Mouse (Mus musculus): Measurements from ENCODE around the gene Tle4.

Gene Tle4

DNA sequence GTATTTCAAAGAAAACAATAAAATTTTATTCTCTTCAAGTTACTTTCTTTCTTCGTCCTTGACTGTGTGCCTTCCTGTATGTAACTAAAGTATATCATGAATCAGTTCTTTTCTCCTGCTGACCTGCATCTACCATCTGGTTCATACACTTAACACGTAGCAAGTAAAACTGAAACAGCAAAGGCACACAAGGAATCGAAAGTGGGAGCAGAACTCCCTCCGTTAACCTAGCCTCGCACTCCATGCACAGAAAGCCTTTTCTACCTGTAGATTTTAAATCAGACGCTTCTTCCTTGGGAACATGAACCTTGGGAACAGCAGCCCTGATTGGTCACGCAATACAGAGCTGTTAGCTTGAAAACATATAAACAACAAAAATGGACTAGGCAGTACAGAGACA, 78.7 kb downstream of the Tle4 start:
- no peak for DNase-seq (ENCODE audit: low spot score)

DNA sequence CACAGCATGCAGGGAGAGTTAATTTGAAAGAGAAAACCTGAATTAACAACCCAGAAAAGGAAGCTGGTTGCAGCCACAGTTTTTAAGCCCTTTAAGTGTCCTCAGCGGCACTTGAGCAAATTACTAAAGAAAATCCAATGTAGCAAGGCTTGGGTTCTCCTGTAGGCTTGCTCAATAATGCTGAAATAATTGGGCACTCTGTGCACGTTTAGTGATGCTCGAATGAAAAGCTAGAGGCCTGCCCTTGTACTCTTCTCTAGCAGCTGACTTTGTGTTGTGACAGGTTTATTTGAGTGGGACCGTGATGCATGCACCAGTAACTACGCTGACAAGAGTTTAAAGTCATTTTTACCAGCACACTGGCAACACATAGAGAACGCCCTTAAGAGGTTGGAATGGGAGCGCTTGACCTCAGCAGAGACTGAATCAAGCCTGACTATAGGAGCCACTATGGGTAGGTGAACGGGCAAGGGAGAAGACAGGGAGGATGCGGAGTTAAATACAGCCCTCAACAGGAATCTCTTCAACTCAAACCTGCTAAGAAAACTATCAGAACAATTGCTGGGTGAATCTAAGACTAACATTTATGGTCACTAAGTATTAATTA, 79.3 kb downstream of the Tle4 start:
- DNase-seq (ENCODE audit: low spot score): no peak

DNA sequence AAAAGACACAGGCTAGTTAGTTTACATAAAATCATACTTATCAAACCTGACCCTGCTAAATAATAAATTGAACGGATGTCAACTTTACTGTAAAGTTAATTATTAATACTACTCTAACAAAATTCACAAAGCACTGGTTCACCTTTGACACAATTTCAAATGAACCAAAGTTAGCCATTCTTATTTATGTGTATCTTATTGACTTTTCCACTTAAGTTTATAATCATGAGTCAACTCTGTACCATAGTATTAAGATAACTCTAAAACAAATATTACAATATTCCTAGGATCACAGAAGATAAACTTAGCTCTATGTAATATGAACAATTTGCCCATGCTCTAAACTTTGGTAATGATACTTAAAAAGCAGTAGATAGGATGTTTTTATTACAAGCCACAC, 81.4 kb downstream of the Tle4 start:
- DNase-seq (ENCODE audit: low spot score): no peak

DNA sequence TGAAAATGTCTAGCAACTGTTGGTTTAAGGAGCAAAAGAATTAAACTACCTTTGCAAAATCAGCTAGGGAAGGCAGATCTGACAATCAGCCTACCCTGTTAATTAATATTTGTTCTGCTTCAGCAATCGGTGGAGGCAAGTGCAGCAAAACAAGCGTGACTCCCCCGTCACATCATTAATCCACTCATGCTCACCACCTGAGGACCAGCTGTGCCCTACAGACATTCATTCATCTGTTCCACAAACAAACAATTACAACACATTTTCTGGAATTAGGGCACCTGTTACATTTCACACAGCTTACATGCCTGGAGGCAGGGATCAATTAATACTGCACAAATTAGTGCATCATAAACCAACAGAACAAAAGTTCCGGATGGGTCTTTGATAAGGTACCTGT, 89.0 kb downstream of the Tle4 start:
- no peak for DNase-seq (ENCODE audit: low spot score)

DNA sequence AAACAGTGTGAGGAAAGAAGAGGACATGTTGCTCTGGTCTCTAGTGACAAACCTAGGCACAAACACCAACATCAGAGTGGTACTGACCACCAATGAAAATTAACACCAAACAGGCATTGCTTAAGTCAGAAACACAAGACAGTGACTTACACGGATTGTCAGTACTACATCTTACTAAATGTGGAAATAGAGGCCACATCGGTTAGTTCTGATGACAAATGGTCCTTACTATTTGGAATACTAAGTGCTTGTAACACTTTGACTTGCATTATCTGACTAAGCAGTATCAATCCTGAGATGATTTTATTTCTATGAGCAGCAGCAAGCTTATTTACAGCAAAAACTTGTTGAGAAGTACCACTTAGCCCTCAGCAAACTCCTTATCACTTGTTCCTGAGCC, 89.9 kb downstream of the Tle4 start:
- no peak for DNase-seq (ENCODE audit: low spot score)

DNA sequence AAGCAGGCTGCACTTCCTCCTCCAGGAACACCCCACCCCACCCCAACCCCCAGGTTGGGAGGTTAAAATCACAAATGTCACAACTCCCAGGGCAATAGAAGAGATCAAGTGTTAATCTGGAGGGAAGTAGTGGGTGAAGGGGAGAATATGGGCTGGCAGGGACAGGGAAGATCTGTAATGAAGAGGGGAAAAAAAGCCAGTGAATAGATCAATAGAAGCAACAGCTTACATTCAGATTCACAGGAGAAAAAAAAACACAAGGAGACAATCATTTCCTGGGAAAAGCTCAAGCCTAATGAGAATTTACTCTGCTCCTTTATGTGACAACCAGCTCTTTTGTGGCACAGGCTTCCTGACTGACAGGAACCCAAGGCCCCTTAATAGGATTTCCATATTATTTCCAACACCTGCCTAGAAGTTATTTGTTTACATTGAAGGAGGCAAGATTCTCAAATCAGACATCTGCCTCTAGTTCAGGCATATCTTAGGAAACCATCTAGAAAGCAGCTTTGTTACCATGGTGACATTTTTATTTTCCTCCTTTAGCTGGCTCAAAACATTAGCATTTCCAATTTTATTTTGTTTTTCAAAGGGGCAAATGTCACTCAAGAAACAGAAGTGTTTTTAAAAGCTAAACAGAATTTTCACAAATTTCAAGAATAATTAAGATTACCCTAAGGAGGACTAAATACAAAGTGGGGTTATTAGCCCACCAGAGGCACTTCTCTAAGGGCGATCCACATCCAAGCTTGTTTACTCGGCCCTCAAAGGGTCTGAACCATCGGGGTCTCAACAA, 90.8 kb downstream of the Tle4 start:
- DNase-seq (ENCODE audit: low spot score): no peak

DNA sequence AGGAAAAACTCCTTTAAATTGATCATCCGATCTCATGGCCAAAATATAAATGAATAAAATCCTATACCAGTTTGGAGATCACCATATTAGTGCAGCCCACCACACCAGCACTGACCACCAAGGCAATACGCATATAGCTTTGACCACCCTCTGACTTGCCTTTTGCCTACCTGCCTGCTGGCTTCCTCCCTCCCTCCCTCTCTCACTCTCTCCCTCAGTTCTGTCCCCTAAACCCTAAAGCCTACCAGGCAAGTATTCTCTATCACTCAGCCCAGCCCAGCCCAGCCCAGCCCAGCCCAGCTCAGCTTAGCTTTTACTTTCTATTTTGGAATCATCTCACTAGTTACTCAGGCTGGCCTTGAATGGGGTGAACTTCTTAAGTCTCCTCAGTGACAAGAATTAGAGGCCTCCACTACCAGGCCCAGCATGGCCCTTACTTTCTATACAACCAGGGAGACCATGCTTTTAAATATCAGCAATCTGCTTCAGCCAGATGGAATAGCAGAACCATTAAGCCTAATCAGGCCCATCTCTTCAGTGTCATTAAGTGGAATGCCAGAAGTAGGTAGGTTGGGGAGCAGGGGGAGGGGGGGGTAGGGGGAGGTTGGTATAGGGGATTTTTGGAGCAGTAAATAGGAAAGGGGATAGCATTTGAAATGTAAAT, 91.8 kb downstream of the Tle4 start:
- no peak for DNase-seq (ENCODE audit: low spot score)

DNA sequence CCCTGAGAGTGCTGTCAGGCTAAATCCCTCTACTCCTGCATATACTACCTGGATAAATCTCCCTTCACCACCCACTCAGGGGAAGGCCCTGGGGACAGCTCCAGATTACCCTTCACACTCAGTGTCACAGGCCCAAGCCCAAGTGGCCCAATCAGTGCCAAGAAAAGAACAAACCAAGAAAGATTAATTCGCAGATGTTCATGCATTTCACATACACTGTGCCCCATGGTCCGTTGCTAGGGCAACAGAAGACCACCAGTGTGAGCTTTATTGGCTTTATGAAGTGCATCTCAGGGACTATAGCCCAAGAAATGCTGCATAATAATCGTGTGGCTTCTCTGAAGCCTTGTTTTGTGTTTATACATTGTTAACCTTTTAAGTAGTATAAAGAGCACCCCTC, 92.5 kb downstream of the Tle4 start:
- no peak for DNase-seq (ENCODE audit: low spot score)

DNA sequence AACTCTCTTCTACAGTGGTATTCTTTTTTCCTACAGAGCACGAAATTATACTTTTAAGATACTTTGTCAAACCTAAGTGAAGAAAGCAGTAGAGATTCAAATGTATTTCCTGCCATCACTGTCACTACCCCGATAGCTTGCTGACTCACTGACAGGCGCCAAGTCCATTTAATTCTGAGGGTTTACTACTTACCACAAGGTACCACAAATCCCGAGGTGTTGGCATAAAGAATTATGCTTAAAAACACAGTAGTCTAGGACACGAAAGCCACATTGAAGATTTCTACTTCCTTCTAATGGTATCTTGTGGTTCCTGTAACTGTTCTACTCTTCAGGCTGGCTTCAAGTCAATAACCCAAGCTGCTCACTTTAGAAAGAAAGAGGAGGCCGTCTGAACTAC, 94.0 kb downstream of the Tle4 start:
- DNase-seq (ENCODE audit: low spot score): no peak

DNA sequence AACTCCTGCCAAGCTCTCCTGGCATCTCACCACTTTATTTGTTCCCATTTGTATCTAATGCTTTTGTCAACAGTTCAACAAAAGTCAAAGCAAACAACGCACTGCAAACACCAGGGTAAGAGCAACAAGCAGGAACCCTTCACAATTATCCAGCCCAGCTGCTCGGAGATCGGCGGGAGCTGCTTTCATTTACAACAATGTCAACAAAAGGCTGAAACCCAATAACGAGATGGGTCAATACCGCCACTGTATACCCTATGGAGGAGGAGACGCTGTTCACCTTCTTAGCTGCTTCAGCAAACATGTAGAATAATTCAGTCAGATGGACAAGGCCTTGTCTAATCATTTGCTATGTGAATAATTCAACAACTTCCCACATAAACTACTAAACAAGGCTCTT, 95.6 kb downstream of the Tle4 start:
- DNase-seq (ENCODE audit: low spot score): no peak

DNA sequence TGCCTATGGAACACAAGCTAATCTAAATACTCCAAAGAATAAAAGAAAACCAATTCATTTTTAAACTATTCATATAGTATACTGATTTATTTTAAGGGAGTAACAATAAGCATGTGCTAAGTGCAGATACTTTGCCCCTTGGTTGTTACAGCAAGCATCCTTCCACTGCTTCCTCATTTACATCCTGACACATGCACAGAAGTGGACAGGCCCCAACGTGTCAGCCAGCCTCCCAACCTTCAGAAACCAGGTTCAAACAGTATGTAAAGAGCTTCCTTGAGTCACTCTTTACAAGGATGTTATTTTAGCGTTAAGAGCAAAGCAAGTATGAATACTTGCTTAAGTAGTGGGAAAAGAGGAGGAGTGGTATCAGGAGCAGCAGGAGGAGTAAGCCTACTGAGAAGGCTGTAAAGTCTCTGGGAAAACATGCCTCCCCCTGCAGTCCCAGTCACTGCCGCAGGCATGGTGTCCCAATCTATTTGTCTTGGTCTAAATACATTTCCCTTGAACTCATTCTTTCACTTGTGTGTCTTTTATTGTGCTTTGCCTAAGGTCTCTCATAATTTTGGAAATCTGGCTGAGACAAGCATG, 97.9 kb downstream of the Tle4 start:
- no peak for DNase-seq (ENCODE audit: low spot score)

DNA sequence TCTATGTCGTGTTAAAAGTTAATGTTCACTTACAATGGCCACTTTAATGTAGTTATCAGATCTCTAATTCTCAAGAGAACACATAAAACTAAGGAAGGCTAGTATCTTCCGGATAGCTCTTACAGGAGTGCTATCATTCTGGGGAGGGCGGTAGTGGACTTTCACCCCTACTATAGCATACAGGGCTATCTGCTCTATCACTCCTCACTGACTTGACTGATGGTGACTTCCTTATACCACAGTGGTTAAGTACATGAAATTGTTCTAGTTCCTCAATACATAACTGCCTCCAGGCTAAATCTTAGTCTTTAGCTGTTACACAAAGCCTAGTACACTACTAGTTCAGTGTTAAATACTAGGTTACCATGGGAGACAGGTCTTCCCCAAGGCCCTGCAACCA, 104.8 kb downstream of the Tle4 start:
- no peak for DNase-seq (ENCODE audit: low spot score)

DNA sequence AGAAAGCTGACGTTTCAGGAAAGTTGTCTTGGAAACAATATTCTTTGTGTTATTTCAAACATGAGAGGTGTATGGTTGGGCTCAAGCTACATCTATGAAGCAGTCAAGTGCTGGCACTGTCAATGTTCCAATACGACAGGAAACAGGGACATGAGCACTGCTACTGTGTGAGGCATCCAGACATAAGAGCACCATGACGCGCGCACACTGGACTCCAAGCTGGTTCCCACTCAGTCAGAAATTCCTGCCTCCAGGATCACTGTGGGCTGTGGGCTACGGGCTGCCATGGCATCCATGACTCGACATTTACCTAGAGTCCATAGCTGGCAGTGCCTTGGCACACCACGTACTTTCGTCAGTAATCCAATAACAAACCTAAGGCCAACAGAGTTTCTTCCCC, 110.7 kb downstream of the Tle4 start:
- DNase-seq (ENCODE audit: low spot score): no peak

DNA sequence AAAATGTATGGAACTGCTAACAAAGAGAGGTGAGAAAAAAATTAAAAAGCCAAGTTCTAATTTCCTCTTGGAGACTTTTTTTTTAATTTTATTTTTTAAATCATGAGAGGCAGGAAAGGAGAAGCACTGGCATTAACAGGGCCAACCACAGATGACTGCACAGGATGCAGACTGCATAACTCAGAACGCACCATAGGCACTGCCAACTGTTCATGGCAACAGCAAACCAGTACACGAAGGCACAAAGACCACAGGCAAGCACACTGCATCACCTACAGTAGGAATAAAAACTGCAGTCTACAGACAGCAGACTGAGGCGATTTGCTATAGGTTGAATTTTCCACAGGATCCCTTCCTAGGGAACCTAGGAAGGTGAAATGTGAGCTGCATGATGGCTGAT, 112.7 kb downstream of the Tle4 start:
- DNase-seq (ENCODE audit: low spot score): no peak

DNA sequence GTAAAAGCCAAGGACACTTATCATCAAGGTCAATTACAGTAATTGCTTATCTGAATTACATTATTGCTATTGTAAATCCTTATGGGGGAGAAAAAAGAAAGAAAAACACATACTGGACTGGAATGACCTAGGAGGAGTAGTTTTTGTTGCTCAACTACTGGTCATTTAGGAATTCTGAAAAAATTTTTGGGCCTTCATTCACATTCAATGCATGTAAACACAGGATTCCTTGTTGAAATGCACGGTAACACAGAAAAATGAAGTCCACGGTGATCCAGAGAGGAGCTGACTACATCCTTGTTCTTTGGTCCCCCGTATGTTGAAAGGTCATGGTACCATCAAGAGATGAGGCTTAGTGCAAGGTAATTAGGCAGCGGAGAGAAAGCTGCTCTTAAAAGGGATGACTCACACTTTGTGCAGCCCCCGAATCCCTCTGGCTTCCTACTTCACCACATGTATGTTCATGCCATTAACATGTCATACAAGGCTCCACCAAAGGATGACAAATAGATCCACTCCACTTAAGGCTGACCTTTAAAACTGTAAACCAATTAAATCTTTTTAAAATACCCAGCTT, 115.2 kb downstream of the Tle4 start:
- DNase-seq (ENCODE audit: low spot score): no peak

DNA sequence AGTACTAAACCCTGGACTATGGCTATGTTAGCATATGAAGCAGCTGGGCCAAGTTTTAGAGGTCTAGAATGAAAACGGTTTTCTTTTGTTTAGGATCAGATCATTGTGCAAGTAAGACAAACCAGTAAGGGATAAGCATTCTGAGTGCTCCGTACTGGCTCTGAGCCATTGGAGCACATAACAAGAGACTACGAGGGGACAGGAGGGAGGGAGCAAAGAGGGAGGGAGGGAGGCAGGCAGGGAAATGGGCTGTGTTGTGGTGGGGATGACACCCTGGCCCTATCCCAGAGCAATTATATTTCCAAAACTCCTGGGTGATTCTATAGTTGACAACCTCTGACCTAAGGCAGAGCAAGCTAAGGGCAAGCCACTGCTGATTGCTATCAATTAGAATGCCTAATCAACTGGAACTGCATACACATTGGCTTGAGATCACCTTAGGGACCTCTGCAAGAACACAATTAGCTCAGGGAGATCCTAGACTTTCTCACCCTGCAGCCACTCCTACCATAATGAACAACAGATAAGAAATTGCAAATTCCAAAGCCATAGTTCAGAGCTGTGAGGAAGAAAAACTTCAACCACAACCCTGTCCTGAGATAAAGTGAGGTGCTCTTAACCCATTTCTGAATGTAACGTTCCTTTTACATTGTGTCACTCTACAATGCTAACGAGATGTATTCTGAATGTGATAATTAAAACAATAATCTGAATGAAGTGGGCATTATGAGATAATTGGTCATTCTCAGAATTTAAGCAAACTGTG, 115.9 kb downstream of the Tle4 start:
- no peak for DNase-seq (ENCODE audit: low spot score)

DNA sequence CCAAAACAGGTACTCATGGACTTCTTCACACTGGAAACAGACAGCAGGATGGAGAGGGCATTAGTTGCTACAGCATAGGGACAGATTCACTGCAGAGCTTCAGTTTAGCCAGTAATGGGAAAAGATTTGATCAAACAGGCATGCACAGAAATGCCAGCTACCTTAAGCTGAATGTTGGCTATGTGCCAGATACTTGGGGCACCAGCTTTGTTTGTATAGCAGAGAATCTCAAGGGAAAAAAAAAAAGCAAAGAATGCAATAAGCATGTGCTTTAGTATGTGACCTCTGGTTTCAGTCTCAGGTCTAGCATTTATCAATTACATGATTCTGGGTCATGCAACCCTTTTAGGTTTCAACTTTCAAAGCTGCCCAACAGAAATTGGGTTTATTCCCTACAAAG, 118.1 kb downstream of the Tle4 start:
- DNase-seq (ENCODE audit: low spot score): no peak

DNA sequence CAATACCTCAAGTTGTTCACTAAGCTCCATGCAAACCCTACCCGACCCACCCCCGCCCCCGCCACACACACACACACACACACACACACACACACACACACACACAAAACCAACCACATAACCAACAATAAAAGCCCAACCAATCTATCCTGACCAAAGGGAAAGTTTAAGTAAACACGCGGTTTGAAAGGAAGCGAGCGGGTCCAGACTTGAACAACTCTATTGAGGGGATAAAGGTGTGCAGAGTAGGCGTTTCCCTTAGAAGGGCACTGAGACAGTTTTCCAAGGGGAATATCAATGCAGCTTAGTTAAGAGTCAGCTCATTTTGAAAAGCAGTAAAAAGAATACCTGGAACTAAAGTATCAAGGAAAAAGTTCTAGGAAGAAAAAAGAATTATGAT, 128.5 kb downstream of the Tle4 start:
- no peak for DNase-seq (ENCODE audit: low spot score)

DNA sequence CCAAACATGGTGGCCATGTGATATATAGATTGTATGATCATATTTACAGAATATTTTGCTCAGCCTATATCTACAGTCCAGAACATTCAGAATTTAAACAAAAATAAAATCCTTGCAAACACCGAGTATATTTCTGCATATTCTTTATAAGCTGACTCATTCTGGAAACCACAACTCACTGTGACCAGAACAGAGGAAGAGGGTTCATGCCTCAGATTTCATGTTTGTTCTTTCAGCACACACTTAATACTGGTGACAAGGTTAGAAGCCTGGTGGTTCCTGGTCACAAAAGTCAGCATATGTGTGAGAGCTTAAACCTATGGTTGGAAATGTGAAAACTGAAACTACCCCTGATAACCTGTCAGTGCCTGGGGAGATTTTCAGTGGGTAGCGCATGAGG, 129.1 kb downstream of the Tle4 start:
- DNase-seq (ENCODE audit: low spot score): no peak

DNA sequence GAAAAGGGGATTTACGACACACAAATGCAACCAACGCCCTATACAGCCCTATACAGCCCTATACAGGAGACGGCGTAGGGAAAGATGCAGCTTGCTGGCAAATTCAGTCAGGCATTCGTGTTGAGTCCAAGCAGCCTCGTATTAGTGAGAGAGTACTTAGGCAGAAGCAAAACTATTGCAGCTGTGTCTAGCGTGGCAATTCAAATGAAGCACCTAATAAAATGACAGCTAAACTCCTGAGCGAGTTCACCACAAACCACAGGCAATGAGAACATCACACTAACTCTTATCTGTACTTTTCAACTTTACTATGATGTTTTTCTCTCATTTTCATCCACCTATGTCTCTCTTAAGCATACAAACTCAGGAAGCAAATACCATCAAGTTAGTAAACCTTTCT, 131.8 kb downstream of the Tle4 start:
- DNase-seq (ENCODE audit: low spot score): no peak

DNA sequence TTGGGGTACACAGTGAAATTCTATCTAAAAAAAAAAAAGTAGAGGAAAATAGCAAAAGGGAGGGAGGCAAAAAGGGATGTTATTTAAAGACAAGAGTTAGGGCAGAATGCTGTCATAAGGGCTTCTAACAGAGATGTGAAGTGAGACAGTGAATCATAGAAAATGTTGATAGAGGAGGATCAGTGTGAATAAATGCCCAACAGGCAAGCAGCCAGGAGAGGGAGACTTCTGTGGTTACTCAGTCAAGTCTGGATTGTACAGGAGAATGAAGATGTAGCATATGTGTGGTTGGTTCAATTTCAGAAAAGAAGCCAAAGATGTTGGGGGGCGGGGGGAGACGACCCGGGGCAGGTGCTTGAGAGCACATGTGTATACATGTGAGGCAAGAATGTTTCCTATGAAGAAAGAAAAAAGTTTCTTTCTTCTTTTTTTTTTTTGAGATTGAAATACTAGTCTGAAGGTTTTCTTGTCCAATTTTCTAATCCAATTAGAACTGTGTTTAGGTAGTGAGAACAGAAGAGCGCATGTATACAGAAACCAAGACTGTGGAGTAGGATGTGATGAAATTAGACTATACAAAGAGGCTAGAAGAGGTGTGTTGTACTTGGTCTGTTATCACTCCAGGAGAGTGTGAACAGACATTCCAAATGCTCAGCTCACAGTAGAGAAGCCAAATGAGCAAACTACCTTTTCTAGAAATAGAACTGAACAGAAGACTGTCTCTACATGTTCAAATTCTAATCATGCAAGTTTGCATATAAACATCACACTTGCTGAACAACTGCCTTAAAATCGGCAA, 134.4 kb downstream of the Tle4 start:
- no peak for DNase-seq (ENCODE audit: low spot score)
